8 mouse cellular contexts compared by ENCODE assay signal in genomic region chr11:52333616-52334015, GRCm38 (mm10). TPM values are rescaled to one million over a fixed set of nuclear protein-coding genes. Genes with fewer than 3 reads are reported as not detected.
A peak's percentile ranks its signal among the peaks of the same experiment; 100 is the strongest.
DNase-seq lines count a peak whose midpoint lies in the region.

No protein-coding gene starts in this region.

- peak; percentile 22 for DNase-seq in lung, postnatal 36 days
- no peak for DNase-seq in lung, postnatal 14 days
- DNase-seq in adrenal gland, postnatal 14 days: peak; percentile 91
- peak; percentile 48 to 51 for DNase-seq in frontal cortex, postnatal 36 days (ENCODE audit: low spot score in 2 of 2)
- DNase-seq in layer of hippocampus, adult 18-20 months (ENCODE audit: low spot score in 2 of 2): peak; percentile 46 to 66
- peak; percentile 60 for DNase-seq in right cerebral cortex, postnatal 25 days
- DNase-seq in lung, postnatal 10 days: no peak
- DNase-seq in embryo, embryonic 9.5 days (ENCODE audit: extremely low spot score): no peak

RNA-seq across cellular contexts. Expression of gene Vdac1, which starts 27.0 kb away (rescaled TPM):
- 309 and 313 TPM in 2 replicates for total RNA-seq in adrenal gland, postnatal 14 days (2021)
- total RNA-seq in layer of hippocampus, adult 18-20 months (2021): 100 to 1,000 TPM; 522 to 543 TPM

RNA-seq across cellular contexts. Expression of gene Tcf7, which starts 50.8 kb away (rescaled TPM):
- 41.6 and 78.5 TPM in 2 replicates for total RNA-seq in adrenal gland, postnatal 14 days (2021)
- total RNA-seq in layer of hippocampus, adult 18-20 months (2021): 1 to 10 TPM; 2.6 to 3.1 TPM

Comparison
In these comparisons a context has a peak if more than half of its experiments do, and no peak if none do; other contexts are left out.
1. DNase-seq: peak in lung, postnatal 36 days (single experiment), adrenal gland, postnatal 14 days (single experiment), frontal cortex, postnatal 36 days (2 of 2), layer of hippocampus, adult 18-20 months (2 of 2) and right cerebral cortex, postnatal 25 days (single experiment); none in lung, postnatal 14 days (single experiment), lung, postnatal 10 days (single experiment) and embryo, embryonic 9.5 days (single experiment).
2. RNA of gene Tcf7, which starts 50.8 kb away (total RNA-seq): 41.6 to 78.5 TPM in adrenal gland, postnatal 14 days; 2.6 to 3.1 TPM in layer of hippocampus, adult 18-20 months; every median in the first group is over 10 times any median in the second.